Mouse (Mus musculus) intestine, embryonic 16.5 days (tissue): ENCODE measurements around the gene Prrc2b. TPM values are rescaled to one million over a fixed set of nuclear protein-coding genes. Genes with fewer than 3 reads are reported as not detected.

ENCODE experiments used
- ATAC-seq: fragments of 200-750 bp; cut with Nextera tagmentation; 2 replicates; pipeline ENCODE4 v1.8.0; 2017; ENCODE audit warnings: moderate TSS enrichment, moderate library complexity
- H3K27ac ChIP-seq: fragments of 300-500 bp; sonication (generic); 2 replicates; pipeline ENCODE4 v1.5.1; 2014; ENCODE audit warnings: mild to moderate bottlenecking, low read length
- H3K27me3 ChIP-seq: fragments of 300-500 bp; sonication (generic); replicated peaks from 2 replicates; pipeline ENCODE4 v1.6.1; 2014; ENCODE audit warnings: low read length, control low read depth, mixed read lengths; ENCODE audit not compliant: control insufficient read depth, insufficient read depth
- H3K36me3 ChIP-seq: fragments of 300-500 bp; sonication (generic); 2 replicates; pipeline ENCODE4 v1.6.1; 2014; ENCODE audit warnings: low read length, control low read depth; ENCODE audit not compliant: control insufficient read depth, insufficient read depth
- H3K4me1 ChIP-seq: fragments of 300-500 bp; sonication (generic); 2 replicates; pipeline ENCODE4 v1.6.1; 2014; ENCODE audit warnings: low read length, control low read depth, mixed read lengths; ENCODE audit not compliant: control insufficient read depth, insufficient read depth
- H3K4me2 ChIP-seq: fragments of 300-500 bp; sonication (generic); 2 replicates; pipeline ENCODE4 v1.6.1; 2014; ENCODE audit warnings: low read depth, low read length, control low read depth
- H3K4me3 ChIP-seq: fragments of 300-500 bp; sonication (generic); 2 replicates; pipeline ENCODE4 v1.5.1; 2014; ENCODE audit warnings: mild to moderate bottlenecking, low read length
- H3K9ac ChIP-seq: fragments of 300-500 bp; sonication (generic); 2 replicates; pipeline ENCODE4 v1.6.1; 2014; ENCODE audit warnings: low read depth, low read length
- H3K9me3 ChIP-seq: fragments of 300-500 bp; sonication (generic); 2 replicates; pipeline ENCODE4 v1.6.1; 2016; ENCODE audit warnings: low read length, control low read depth; ENCODE audit not compliant: control insufficient read depth
- WGBS: fragments of 180-500 bp; shearing (Covaris S2); extraction: QIAGEN DNeasy Blood & Tissue Kit; methylation state at CpG from one replicate; pipeline ENCODE4 v1.1.7; 2014; 5-methylcytosine and 5-hydroxymethylcytosine counted together
- polyA plus RNA-seq: library from polyadenylated mRNA; unstranded; fragments of >200 nt; fragmentation: Nextera tagmentation; extraction: Ambion mirVana; gene quantifications from 2 replicates; pipeline ENCODE4 v1.2.1, GENCODE M21; 2015

Prrc2b gene
- 14.4 and 16.2 TPM in 2 replicates for polyA plus RNA-seq

GRCm38 (mm10) chr2:32150924-32151659 lies at the start of gene Prrc2b:
TSS of gene Prrc2b (plus strand) at chr2:32151082.
- Histone ChIP-seq H3K4me1 (peaks cover 44% of the 10 kb centered on the region), H3K36me3 (no peaks in the 10 kb centered on the region), H3K27ac (peak within 1 kb of the TSS; percentile 98), H3K4me2 (peak within 1 kb of the TSS; percentile 90), H3K27me3 (no peaks in the 10 kb centered on the region), H3K9ac (peak within 1 kb of the TSS; percentile 98), H3K9me3 (no peaks in the 10 kb centered on the region), H3K4me3 (peak within 1 kb of the TSS; percentile 90)
- ATAC-seq = peak; percentile 70
- WGBS = under 1% methylated on average over 88 of the region's 117 CpGs

GRCm38 (mm10) chr2:32102944-32103343 lies 47.9 kb upstream of the Prrc2b start:
- Histone ChIP-seq H3K27me3 (no peaks in the 10 kb centered on the region), H3K9me3 (peaks cover 6% of the 10 kb centered on the region; the same call in 1 of the 2 replicates), H3K4me1 (no peaks in the 10 kb centered on the region), H3K27ac (no peak overlapping the region), H3K9ac (no peak overlapping the region), H3K4me2 (no peak overlapping the region), H3K36me3 (no peaks in the 10 kb centered on the region), H3K4me3 (no peak overlapping the region)
- 41% methylated on average over 5 of the region's 5 CpGs for WGBS
- ATAC-seq = no peak

- no peak overlapping the region for H3K27ac ChIP-seq
- no peak overlapping the region for H3K4me2 ChIP-seq
- ATAC-seq = no peak
- H3K9me3 ChIP-seq = peaks cover 6% of the 10 kb centered on the region; the same call in 1 of the 2 replicates
- H3K36me3 ChIP-seq = no peaks in the 10 kb centered on the region
- H3K27me3 ChIP-seq = no peaks in the 10 kb centered on the region
- H3K4me3 ChIP-seq = no peak overlapping the region
- H3K4me1 ChIP-seq = no peaks in the 10 kb centered on the region
- 73% methylated on average over 7 of the region's 7 CpGs for WGBS
- no peak overlapping the region for H3K9ac ChIP-seq
These were observed 47.3 kb upstream of the Prrc2b start for GRCm38 (mm10) chr2:32103557-32103956.

GRCm38 (mm10) chr2:32104122-32104521 lies 46.8 kb upstream of the Prrc2b start:
- H3K27me3 ChIP-seq = no peaks in the 10 kb centered on the region
- peaks cover 6% of the 10 kb centered on the region; the same call in 1 of the 2 replicates for H3K9me3 ChIP-seq
- no peak for ATAC-seq
- H3K4me1 ChIP-seq = no peaks in the 10 kb centered on the region
- H3K4me2 ChIP-seq = no peak overlapping the region
- H3K27ac ChIP-seq = no peak overlapping the region
- H3K36me3 ChIP-seq = no peaks in the 10 kb centered on the region
- WGBS = 83% methylated on average over 7 of the region's 7 CpGs
- no peak overlapping the region for H3K4me3 ChIP-seq
- H3K9ac ChIP-seq = no peak overlapping the region

GRCm38 (mm10) chr2:32105117-32105913 lies 45.6 kb upstream of the Prrc2b start:
- no peak for ATAC-seq
- no peak overlapping the region for H3K27ac ChIP-seq
- 79% methylated on average over 16 of the region's 16 CpGs for WGBS

GRCm38 (mm10) chr2:32105930-32106329 lies 45.0 kb upstream of the Prrc2b start:
- H3K4me1 ChIP-seq = no peaks in the 10 kb centered on the region
- H3K27me3 ChIP-seq = no peaks in the 10 kb centered on the region
- ATAC-seq = no peak
- no peak overlapping the region for H3K4me2 ChIP-seq
- H3K9ac ChIP-seq = no peak overlapping the region
- WGBS = 82% methylated on average over 7 of the region's 7 CpGs
- 0 out of 2 replicates have a peak, but pooled peaks cover under 1% of the 10 kb centered on the region for H3K9me3 ChIP-seq
- no peak overlapping the region for H3K4me3 ChIP-seq
- no peak overlapping the region for H3K27ac ChIP-seq
- no peaks in the 10 kb centered on the region for H3K36me3 ChIP-seq

More at GRCm38 (mm10) chr2:32105117-32105913, 45.6 kb upstream of the Prrc2b start:
- Histone ChIP-seq H3K4me3 (no peak overlapping the region), H3K9me3 (peaks cover 6% of the 10 kb centered on the region; the same call in 1 of the 2 replicates), H3K9ac (no peak overlapping the region), H3K4me1 (no peaks in the 10 kb centered on the region), H3K4me2 (no peak overlapping the region), H3K27me3 (no peaks in the 10 kb centered on the region), H3K36me3 (no peaks in the 10 kb centered on the region)

- no peak overlapping the region for H3K4me3 ChIP-seq
- WGBS = 100% methylated on average over 1 of the region's 1 CpGs
- no peak overlapping the region for H3K27ac ChIP-seq
- ATAC-seq = no peak
- H3K27me3 ChIP-seq = no peaks in the 10 kb centered on the region
- H3K36me3 ChIP-seq = no peaks in the 10 kb centered on the region
- H3K9ac ChIP-seq = no peak overlapping the region
- H3K9me3 ChIP-seq = no peaks in the 10 kb centered on the region
- no peak overlapping the region for H3K4me2 ChIP-seq
- H3K4me1 ChIP-seq = no peaks in the 10 kb centered on the region
These were observed 39.6 kb upstream of the Prrc2b start for GRCm38 (mm10) chr2:32111268-32111667.

- no peak overlapping the region for H3K4me3 ChIP-seq
- WGBS = 72% methylated on average over 2 of the region's 2 CpGs
- no peak for ATAC-seq
These were observed 38.3 kb upstream of the Prrc2b start for GRCm38 (mm10) chr2:32112548-32112947.

GRCm38 (mm10) chr2:32115851-32116268 lies 35.0 kb upstream of the Prrc2b start:
- H3K4me3 ChIP-seq = no peak overlapping the region
- no peak overlapping the region for H3K27ac ChIP-seq
- H3K4me2 ChIP-seq = no peak overlapping the region
- ATAC-seq = no peak
- H3K4me1 ChIP-seq = no peaks in the 10 kb centered on the region
- no peaks in the 10 kb centered on the region for H3K36me3 ChIP-seq
- no peaks in the 10 kb centered on the region for H3K9me3 ChIP-seq
- WGBS = 89% methylated on average over 4 of the region's 4 CpGs
- H3K27me3 ChIP-seq = no peaks in the 10 kb centered on the region
- no peak overlapping the region for H3K9ac ChIP-seq

More at GRCm38 (mm10) chr2:32112548-32112947, 38.3 kb upstream of the Prrc2b start:
- Histone ChIP-seq H3K4me1 (no peaks in the 10 kb centered on the region), H3K27ac (no peak overlapping the region), H3K9me3 (no peaks in the 10 kb centered on the region), H3K9ac (no peak overlapping the region), H3K27me3 (no peaks in the 10 kb centered on the region), H3K36me3 (no peaks in the 10 kb centered on the region), H3K4me2 (no peak overlapping the region)
